Mouse (Mus musculus) embryo, embryonic 11 days (tissue): ENCODE measurements at regions not wholly inside any gene's neighbourhood (a gene's known extent, or its start where the extent isn't known, plus 50 kb on each side); places are given as distances from the start of the nearest gene placed in this dataset.

Source experiments
- DNase-seq: peaks from one replicate; pipeline ENCODE4 v3.0.0-alpha.2; 2015

DNA sequence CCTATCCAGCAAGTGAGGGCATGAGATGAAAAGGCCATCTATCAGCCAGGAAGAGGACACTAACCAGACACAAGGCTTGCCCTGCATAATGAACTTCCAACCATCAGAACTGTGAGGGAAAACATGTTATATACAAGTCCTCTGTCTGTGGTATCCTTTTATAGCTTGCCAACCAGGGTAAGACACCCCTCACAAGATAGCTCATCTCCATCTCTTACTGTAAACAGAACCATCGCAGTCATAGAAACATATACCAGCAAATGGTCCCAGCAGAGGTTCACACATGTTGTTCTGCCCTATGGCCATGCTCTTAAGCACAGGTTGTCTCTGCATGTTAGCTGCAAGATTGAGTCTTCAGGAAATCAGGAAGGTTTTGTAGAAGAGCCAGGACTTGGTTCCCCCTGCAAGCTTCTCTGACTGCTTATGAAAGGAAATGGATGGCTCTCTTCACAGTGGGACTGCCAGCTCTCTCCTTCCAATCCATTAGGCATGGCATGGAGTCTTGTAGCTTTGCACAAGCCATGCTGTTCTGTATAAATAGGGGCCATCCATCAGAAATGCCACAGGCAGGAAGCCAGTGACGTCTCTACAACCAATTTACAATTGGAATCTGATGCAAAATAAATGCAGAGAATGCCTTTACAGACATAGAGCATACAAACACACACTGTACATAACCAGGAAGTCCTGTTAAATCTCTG, 1514.0 kb upstream of the Lrrc6 start:
- peak; percentile 4 for DNase-seq

- no peak for DNase-seq
These were observed 1510.5 kb upstream of the Lrrc6 start for GRCm38 (mm10) chr15:68011162-68011561.

GRCm38 (mm10) chr15:68010189-68010588, 1509.5 kb upstream of the Lrrc6 start:
- no peak for DNase-seq

- no peak for DNase-seq
These were observed 1504.1 kb upstream of the Lrrc6 start for GRCm38 (mm10) chr15:68004798-68005197.

GRCm38 (mm10) chr15:67996532-67996931, 1495.8 kb upstream of the Lrrc6 start:
- DNase-seq: no peak

GRCm38 (mm10) chr15:67989428-67990272, 1488.9 kb upstream of the Lrrc6 start:
- DNase-seq: no peak

- DNase-seq: no peak
These were observed 1487.2 kb upstream of the Lrrc6 start for GRCm38 (mm10) chr15:67987941-67988340.

DNA sequence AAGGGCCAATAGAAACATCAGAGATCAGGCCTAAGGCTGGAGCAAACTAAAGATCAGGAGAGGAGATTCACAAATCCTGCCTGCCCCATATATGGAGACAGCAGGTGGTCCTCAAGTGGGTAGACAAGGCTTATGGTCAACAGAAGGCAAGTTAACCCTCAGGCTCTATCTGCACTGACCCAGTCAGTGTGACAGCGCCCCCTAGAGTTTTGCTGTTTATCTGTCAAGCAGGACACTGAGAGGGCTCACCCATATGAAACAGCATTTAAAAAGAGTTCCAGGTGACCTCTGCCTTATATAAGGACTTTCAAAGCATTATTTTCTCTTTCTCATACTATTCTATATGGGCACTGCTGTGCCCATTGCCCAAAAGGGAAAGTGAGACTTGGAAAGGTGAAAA, 1482.5 kb upstream of the Lrrc6 start:
- DNase-seq: peak; percentile 29

GRCm38 (mm10) chr15:67981876-67982275, 1481.2 kb upstream of the Lrrc6 start:
- no peak for DNase-seq

DNA sequence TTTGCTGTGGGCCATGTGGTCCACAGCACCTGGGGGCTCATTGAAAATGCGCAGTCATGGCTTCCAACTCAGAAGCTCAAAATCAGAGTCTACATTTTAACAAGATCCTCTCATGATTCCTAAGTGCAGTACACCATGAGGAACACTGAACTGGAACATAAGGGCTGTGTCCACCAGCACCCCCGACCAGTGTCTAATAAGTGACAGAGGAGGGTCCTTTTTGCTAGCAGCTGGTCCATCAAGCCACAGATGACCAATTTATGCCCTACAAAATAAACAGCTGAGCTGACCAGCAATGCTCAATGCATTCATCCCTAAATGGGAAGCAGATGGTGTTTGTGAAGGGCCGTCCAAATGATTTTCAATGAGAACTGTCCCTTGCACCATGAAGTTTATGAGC, 1478.7 kb upstream of the Lrrc6 start:
- DNase-seq: peak; percentile 9

DNA sequence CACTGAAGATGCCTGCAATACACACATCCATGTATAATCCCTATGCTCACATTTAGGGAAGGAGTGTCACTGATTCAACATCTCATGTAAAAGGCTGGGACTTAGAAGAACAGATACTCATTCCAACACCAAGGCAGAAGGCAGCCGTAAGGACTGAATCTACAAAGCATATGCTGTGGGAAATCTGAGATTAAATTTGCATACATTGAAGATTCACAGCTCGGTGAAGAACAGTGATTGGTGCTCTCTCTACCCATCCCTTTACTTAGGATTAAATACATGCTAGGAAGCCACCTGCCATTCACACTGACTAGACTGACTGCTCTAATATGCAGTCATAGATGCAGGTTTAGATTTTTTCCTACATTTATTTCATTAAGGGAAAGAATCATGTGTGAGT, 1476.5 kb upstream of the Lrrc6 start:
- DNase-seq: no peak

GRCm38 (mm10) chr15:67971998-67972397, 1471.3 kb upstream of the Lrrc6 start:
- peak; percentile 38 for DNase-seq

GRCm38 (mm10) chr15:67954216-67954615, 1453.5 kb upstream of the Lrrc6 start:
- DNase-seq: no peak

GRCm38 (mm10) chr15:67950281-67951040, 1449.8 kb upstream of the Lrrc6 start:
- DNase-seq: no peak

DNA sequence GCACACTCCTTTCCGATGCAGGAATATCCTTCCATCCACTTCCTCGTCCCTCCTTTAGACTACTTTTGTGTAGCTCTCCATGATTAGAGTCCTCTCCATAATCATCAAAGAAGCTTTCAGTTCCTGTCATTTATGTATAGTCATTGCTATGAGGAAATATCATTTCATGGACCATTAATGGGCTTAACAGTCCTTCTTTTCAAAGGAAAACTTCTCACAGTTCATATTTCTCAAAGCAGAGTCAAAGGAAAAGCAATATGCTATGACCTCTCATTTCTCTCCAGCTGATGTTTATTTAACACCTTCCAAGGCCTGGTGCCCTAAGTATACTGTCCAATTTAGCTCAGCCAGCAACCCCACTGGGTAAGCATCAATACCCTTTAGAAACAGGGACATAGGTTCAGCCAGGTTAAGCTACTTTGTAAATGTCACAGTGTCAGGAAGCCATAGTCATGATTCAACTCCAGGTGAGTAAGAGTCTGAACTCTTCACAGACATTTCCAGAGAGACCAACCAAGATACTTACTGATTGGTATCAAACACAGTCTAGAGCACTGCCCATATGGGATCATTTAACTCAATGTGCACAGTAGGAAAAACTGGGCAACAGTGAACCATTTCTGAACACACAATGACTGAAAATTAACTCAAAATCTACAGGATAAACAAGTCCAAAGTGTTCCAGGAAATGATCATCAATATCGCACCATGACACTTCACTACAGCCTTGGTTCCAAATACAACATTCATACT, 1443.8 kb upstream of the Lrrc6 start:
- DNase-seq: no peak

- no peak for DNase-seq
These were observed 1442.3 kb upstream of the Lrrc6 start for GRCm38 (mm10) chr15:67943046-67943445.

- DNase-seq: no peak
These were observed 1439.8 kb upstream of the Lrrc6 start for GRCm38 (mm10) chr15:67940510-67940909.

- no peak for DNase-seq
These were observed 1424.2 kb upstream of the Lrrc6 start for GRCm38 (mm10) chr15:67924885-67925284.

DNA sequence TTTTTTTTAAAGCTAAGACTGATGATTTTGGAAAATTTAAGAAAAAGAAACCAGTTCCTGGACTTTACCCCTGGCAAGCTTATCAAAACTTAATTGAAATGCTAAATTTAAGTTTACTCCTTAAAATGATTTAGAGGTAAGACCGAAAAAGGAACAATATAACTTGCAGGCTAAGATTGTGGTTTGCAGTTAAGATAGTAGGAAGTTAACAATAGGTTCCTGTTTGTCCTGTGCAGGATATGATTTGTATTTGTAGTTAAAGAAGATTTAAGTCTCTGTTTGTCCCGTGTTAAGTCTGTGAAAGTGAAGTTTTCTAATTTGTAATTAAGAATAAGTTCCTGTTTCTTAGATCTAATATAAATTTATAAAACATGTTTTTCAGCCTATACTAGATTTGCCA, 1406.3 kb upstream of the Lrrc6 start:
- DNase-seq: no peak

- no peak for DNase-seq
These were observed 1404.6 kb upstream of the Lrrc6 start for GRCm38 (mm10) chr15:67905279-67905678.

DNA sequence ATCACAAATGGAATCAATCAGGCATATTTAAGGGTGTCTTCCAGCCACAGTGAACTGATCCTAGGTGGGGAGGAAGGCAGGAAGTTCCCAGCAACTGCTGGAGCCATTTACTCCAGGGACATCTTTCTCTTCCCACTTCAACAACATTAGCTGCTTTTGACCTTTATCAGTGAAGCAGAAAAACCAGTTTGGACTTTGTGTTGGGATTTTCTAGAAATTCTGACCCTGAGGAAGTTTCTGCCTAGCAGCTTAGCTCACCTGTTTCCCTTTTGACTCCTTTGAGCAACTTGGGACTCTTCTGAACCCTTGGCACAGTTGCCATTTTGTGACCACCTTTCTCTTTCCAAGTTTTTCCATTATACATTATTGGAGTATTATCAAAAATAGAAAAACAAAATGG, 1403.9 kb upstream of the Lrrc6 start:
- DNase-seq: no peak

DNA sequence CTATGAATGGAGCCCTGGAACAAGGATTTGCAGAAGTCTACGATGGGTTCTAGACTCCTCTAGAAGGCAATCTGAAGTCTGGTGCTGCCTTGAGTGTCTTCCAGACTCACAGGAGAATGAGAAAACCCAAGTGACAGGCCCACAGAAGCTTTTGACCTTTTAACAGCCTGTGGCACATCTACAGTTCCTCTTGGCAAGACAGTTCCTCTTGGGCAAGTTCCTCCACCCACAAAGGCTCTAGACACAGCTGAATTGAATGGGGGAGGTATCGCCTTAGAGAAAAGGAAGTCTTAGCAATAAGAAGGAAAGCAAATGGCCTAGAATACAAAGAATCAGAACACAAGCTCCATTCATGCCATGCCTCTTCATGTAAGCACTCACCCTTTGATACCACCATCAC, 1402.3 kb upstream of the Lrrc6 start:
- no peak for DNase-seq

DNA sequence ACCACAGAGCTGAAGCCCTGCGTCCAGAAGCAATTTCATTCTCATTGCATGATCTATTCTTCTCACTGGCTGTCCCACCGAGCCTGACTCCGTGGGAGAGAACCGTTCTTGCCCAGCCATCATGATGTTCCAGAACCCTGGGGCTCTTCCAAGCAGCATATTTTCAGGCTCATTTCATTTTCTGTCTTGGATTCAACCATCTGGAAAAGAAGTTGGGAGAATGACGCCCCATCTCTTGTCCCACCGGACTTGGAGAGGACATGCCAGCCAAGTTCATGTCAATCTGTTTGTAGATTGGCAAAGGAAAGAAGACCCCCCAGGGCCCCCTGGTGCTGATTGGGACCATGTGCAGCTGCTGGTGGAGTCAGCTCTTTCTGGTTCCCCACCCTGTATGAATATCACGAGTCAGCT, 1400.5 kb upstream of the Lrrc6 start:
- DNase-seq: no peak
